Mouse (Mus musculus): ENCODE data around the gene Med29.

The Med29 gene

DNA sequence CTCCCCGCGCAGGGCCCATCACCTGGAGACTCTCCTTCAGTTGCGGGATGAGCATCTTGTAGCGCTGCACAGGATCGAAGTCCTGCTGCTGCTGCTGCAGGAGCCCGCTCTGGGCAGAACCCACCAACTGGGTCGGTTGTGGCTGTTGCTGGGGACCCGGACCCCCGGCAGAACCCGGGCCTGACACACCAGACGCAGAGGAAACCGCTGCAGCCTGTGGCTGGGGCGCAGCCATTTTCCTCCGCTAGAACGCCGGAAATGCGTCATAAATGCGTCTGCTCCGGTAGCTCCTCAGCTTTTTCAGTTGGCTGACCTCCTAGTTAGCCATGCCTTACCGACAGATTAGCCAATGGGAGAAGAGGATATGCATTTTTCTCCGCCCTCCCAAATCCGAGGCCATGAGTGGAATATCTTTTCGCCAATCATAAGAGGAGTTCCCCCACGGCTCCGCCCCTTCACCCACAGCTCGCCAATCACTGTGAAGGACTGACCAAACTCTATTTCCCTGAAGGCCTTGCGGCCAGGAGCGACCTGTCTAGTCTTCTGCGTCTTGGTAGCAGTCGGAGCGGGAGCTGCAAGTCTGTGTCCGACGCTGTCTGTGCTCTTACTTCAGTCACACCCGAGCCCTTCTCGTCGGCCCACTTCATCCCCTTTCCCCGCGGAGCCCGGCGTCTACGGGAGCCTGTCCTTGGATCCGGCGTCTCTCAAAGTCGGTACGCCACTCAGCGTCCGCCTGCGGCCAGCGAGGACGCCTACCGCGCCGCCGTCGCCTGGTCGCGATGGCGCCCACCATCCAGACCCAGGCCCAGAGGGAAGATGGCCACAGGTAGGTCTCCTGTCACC, at the start of gene Med29, which contains the start of gene Paf1:
TSS of gene Med29 (minus strand) at position 280 of the 843 bp plus-strand sequence.
TSS of gene Paf1 (plus strand) at position 523 of the 843 bp plus-strand sequence.
- peak; percentile 100 for DNase-seq

DNA sequence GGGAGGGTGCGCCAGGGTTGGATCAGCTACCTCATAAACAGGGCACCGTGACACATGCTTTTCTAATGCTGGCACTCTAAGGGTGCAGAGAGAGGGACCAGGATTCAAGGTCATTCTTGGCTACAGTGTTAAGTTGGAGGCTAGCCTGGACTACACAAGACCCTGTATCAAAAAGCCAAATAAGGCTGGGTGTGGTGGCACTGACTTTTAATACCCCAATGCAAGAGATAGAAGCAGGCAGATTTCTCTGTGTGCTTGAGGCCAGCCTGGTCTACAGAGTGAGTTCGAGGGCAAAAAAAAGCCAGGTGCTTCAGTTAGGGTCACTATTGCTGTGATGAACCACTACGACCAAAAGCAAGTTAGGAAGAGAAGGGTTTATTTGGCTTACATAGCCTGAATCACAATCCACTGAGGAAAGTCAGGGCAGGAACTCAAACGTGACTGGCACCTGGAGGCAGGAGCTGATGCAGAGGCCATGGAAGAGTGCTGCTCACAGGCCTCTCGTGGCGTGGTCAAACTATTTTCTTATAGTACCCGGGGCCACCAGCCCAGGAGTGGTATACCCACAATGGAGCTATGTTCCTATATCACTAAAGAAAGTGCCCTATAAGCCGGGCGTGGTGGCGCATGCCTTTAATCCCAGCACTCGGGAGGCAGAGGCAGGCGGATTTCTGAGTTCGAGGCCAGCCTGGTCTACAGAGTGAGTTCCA, 49.4 kb upstream of the Med29 start:
- peak; percentile 87 for DNase-seq

DNA sequence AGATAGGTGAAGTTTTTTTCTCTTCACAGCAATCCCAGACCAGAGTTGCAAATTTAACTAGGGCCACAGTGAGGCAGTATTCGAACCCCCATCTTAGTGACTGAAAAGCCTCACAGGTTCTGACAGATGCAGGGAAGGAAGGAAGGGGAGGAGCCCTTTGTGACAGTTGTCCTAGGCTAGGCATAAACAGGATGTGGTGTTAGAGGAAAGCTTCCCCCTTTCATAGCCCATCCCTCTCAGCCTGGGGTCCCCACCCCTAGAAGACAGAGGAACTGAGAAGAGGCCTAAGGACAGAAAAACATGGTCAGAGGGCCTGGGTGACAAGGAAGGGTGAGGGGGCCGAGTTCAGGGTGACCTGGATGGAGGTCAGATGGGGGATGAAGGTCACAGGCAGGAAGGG, 48.2 kb upstream of the Med29 start:
- DNase-seq: peak; percentile 98

DNA sequence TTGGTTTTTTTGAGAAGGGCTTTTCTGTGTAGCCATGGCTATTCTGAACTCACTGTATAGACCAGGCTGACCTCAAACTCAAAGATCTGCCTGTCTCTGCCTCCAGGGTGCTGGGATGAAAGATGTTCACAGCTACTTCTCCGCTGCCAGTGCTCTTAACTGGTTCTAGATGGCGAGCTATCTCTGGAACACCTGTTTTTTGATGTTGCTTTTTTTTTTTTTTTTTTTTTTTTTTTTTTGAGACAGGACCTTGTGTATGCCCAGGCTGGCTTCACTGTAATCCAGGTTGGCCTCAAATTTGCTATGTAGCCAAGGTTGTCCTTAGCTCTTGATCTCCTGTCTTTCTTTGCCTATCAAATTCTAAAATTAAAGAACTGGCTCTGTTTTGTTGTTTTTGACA, 46.3 kb upstream of the Med29 start:
- DNase-seq: no peak

DNA sequence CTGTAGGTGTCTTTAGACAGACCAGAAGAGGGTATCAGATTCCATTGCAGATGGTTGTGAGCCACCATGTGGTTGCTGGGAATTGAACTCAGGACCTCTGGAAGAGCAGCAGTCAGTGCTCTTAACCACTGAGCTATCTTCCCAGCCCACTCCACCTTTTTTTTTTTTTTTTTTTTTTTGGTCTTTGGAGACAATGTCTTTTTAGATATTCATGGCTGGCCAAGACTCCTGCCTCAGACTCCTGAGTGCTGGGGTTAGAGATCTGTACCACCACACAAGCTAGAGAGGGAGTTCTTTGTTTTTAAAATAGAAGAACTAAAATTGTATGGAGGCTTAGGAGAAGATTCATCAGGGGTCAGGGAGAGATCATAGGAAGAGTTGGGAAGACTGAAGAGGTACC, 45.5 kb upstream of the Med29 start:
- peak; percentile 63 for DNase-seq

DNA sequence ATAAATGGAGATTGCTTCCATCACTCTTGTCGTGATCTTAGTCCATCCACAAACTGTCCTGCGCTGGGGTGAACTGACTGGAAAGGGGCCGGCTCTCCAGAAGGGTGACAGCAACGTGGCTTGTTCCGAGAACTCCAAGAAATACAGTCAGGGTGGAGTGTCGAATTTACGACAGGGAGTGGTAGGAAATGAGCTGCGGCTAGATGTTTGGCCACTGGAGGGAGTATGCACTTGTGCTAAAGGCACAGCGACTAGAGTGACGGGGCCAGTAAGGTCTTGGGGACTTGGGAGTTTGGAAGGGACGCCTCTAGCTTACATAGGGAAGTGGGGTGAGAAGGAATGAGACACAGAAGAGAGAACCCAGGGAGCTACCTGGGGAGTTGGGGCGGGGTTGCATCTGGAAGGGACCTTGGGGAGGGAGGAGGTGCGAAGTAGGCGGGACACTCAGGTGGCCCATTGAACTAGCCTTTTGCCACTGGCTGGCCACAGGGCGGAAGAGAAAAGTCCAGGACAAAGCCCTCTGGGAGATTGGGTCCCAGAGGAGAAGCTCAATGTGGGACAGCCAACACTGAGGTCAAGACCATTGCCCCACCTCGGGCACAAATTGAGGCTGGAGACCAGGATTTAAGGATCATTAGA, 44.5 kb upstream of the Med29 start, which contains the start of gene Gmfg:
TSS of gene Gmfg (plus strand) at position 516 of the 639 bp plus-strand sequence.
- peak; percentile 99 for DNase-seq

DNA sequence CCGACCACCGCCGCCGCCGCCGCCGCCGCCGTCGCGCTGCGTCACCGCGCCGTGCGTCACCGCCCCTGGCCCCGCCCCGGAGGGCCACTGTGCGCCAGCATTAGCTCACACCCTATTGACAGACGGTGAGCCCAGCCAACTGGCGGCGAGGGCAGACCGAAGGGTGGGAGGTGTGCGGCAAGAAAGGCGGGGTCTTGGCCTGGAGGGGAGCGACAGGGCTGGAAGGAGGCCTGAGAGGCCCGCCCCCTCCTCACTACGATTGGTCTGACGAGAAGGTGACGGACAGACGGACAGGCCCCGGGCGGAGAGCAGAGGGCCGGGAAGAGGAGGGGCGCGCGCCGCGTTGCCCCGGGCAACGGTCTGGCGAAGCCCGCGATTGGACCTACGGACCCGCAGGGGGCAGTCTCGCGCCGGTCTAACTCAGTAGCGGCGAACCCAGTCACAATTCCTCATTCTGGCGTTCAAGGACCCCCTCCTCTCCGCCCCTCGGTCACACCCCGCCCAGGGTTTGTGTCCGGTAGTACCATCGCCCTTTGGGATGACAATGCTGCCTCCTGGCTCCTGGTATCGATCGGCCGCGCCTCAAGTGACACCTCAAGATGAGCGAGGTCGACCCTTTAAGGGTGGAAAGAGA, 43.9 kb upstream of the Med29 start:
- DNase-seq: peak; percentile 100

DNA sequence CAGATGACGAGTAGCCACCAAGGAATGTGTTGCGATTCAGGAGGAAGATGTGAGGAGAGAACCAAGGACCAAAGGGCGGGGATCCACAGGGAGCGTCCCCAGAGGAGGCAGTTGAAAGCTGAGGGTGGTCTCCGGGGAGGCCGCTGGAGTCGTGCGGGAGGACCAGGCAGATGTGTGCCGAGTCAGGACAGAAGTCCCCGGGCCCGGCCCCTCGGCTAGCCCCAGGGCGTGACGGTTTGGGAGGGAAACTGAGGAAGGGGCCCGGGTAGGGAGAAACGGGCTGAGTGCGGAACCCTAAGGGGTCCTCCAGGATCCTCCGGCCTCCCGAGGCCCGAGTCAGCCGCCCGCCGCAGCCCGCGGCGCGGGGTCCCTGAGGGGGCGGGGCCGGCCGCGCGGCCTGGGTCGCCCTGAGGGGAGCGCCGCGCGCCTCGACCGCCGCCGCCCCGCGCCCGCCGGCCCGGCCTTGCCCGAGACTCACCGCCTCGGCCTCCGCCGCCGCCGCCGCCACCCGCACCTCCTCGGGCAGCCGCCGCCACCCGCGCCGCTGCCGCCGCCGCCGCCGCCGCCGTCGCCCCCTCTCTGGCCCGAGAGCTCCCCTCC, 43.3 kb upstream of the Med29 start:
- DNase-seq: peak; percentile 97

DNA sequence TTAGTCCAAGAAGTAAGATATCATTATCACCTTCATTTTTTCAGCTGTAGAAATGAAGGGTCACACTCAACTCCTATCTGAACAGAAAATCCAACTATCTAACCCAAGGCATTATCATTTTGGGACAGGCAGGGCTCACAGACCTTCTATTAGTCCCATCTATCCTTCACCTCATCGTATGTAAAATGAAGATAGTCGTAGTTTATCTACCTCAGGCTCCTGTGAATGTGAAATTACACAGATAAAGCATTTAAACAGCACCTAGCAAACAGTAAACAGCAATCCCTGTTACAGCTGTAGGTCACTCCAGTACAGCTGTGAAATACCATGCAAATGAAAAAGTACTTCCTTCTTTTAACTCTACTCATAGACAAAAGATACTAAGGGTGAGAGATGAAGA, 39.7 kb upstream of the Med29 start:
- no peak for DNase-seq

DNA sequence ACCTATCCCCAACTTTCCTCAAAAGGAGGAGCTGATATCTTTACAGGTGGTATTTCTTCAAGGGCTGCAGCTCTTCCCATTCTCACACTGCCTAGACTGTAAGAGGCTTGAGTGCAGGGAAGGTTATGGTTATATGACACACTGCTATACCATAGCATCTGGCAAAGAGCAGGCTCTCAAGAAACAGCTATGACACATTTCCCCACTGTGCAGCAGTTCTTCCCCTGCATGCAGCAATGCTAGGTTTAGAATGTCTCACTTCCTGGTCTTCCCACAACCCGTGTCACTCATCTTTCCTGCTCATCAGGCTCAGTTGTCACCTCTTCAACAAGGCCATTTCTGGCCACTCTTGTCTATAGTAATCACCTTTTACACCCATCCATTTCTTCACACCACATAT, 38.0 kb upstream of the Med29 start:
- no peak for DNase-seq

DNA sequence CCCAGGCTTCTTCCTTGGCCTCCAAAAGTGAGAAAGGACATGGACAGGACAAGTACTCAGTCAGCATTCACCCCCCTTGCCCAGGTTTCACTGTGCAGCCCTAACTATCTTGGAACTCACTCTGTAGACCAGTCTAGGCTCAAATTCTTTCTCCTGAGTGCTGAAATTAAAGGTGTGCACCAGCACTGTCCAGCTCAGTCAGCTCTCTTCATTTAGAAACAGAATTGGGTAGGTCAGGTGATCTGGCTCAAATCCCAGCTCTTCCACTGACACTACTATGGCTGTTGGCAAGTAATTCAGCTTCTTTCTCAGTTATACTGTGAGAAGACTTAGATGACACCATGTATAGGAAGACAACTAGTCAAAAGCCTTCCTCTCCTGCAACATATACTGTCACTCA, 35.2 kb upstream of the Med29 start:
- DNase-seq: no peak

DNA sequence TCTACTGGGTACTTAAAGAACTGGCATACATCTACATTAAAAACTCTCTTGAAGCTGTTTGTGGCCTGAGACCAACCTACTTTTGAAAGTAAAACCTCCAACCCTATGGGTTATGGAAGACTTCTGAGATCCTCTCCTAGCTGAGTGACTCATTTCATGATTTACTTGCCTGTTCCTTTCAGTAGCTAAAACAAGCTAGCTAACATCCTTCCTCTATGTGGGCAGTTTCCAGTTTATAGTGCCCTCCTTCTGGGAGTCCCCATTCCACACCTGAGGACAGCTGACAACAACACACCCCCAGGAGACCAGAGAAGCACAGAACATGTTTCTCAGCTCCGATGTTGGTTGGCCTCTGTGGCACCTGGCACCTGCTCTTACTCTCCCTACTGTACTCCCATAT, 30.5 kb upstream of the Med29 start:
- DNase-seq: peak; percentile 58

DNA sequence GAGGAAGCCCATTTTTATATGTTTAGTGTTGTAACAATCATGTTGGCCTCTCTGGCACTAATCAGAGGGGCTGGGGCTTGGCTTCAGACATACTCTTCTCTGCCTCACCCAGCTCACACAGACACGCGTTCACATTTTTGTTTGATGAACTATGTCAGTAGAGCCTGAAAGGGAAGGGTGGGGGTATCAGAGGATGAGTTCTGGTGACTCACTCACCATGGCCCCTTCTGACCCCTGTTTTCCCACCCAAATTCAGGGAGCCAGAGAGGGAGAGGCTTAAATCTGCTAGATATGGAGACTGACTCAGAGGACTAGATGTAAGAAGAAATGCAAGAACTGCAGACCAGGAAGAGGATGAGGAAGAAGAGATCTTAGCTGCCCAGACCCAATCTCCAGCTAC, 26.9 kb upstream of the Med29 start:
- DNase-seq: peak; percentile 90

DNA sequence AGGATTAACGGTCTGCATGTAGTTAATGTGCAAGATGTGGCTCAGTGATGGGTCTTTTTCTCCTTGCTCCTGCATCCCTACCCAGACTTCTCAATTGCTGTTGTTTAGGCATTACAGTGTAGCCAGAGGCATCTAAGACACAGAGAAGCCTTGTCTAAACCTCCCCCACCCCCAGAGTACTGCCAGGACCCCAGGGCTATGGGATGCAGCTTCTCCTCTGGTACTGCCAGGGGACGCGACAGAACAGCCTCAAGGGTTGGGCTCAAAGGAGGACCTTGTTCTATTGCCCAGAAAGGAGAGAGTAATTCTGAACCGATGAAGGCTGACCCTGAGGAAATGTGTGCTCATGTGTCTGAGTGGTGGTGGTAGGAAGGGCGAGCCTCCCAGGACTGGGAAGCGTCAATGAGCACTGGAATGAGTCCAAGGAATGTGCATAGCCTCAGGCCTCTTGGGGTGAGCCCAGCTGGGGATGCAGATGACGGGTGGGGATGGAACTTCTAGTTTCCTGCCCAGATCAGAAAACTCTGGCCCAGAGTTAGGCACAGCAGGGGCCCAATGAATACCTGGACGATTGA, 25.7 kb upstream of the Med29 start:
- DNase-seq: peak; percentile 99

DNA sequence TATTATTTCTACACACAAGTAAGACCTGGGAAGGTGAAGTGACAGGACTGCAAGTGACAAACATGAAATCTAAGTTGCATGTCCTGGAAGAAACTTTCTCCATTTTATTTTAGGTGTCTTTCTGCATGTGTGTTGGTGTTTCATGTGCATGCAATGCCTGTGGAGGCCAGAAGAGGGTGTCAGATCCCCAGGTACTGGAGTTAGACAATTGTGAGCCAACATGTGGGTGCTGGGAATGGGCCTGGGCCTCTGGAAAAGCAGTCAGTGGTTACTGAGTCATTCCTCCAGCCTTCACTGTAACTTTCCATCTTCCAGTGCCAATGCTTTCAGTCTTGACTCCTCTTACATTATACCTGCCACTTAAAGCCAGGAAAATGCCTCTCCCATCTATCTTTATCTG, 24.9 kb upstream of the Med29 start:
- peak; percentile 83 for DNase-seq

DNA sequence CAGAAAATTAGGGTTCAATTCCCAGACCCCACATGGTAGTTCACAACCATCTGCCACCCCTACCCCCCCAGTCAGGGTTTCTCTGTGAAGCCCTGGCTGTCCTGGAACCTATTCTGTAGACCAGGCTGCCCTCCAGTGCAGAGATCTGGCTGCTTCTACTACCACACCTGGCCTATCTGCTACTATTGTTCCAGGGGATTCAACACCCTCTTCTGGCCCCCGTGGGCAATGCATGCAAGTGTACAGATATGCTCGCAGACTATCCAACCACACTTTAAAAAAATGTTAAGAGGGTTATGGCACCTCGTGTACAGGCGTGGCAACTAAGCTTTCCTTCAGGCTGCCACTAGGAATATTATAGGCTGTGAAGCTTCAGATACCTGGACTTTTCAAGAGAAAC, 20.3 kb upstream of the Med29 start:
- DNase-seq: no peak

DNA sequence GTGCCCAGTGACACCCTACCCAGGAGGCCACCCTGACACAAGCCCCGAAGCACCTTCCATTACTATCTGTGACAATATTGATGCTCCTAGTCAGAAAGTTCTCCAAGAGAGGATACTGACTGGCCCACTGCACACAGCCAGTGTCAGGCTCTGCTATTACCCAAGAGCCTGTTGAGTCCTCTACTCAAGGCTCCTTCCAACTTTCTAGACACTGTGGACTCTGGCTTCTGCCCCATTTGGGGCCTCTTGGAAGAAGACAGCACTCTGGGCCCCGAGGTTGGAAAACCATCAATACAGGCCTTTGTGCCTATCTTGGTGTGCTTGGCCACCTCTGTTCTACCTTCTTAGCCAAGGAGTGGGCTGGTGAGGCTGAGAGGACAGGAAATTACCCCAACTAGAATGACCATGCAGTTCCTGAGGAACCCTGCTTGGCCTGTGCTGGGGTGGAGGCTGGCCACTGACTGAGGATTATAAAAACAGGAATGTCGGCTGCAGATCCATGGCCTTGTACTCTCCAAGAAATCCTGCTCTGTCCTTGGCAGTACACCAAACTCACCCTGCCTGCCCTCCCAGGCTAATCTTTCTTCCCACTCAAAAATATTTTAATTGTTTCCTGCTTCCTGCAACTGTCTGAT, 18.4 kb upstream of the Med29 start:
- DNase-seq: peak; percentile 99

DNA sequence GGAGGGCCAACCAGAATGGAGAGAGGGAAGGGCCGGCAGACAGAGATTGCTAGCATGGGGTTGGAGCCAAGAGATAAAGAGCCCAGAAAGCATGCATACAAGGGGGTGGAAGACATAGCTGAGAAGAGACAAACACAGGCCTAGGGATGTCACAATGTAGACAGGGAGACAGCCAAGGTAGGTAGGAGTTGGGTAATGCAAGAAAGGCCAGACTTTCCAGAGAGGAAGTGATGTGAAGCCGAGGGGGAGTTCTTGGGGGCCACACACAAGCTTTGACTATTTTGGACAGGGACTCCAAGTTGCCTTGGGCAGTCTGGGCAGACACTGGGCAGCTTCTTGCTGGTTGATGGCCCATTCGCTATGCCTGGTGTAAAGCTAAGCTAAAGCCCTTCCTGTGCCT, 9.4 kb upstream of the Med29 start:
- DNase-seq: no peak

DNA sequence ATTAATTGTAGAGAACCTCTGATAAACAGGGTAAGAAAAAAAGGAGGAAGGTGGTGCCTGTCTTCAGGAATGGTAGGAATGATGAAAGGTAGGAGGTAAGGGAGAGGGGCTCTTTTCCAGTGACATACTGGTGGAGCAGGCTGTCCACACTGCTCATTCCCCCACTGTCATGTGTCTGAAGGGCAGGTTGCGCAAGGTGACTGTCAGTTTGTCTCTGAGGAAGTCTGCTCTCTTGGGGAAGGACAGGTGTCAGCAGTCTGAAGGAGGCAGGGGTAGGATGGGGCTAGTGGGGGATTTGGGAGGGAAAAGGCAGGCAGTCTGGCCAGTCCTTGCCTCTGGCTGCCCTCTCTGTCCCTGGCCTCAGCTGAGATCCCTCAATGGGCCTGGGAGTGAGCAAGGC, 8.5 kb upstream of the Med29 start:
- no peak for DNase-seq

DNA sequence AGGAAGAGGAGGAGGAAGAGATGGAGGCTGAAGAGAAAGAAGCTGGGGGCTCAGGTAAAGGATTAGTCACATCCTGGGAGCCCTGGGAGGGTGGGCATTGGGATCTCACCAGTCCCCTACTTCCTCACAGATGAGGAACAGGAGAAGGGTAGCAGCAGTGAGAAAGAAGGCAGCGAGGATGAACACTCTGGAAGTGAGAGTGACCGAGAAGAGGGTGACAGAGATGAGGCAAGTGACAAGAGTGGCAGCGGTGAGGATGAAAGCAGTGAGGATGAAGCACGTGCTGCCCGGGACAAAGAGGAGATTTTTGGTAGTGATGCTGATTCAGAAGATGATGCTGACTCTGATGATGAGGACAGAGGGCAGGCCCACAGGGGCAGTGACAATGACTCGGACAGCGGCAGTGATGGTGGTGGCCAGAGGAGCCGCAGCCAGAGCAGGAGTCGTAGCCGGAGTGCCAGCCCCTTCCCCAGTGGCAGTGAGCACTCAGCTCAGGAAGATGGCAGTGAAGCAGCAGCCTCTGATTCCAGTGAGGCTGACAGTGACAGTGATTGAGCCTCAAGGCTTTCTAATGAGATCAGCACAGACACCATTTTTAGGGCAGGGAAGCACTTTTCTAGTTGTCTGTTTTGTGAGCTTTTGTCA, 6.3 kb upstream of the Med29 start:
- DNase-seq: no peak

DNA sequence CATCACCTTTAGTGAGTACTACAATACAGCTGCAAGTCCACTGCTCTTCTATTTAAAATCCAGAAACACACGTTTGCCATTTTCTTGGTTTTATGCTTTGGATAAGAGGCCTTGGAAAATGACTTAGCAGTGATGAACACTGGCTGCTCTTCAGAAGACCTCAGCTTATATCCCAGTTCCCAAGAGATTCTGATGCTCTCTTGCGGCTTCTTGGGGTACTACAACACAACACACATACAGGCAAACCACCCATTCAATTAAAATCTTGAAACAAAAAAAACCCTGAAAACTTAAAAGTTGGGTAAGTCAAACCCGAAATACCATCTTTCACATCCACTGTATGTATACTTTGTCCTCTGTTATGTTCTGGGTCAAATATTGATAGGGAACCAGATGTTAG, 5.5 kb upstream of the Med29 start:
- DNase-seq: no peak
